Mouse (Mus musculus) CD4-positive, CD25-positive, alpha-beta regulatory T cell, adult 2 months (primary cell): ENCODE results near the gene Imp3.

Experiments used
- DNase-seq: peaks from one replicate; pipeline ENCODE4 v3.0.0-alpha.2; 2012; ENCODE audit warnings: low read depth, low spot score

The Imp3 gene

GRCm38 (mm10) chr9:56970158-56970557 lies 32.9 kb downstream of the Imp3 start:
- no peak for DNase-seq

- no peak for DNase-seq
Measured at GRCm38 (mm10) chr9:56973960-56974524, 36.8 kb downstream of the Imp3 start.

- peak; percentile 22 for DNase-seq
Measured at GRCm38 (mm10) chr9:56975199-56975598, 37.9 kb downstream of the Imp3 start.

GRCm38 (mm10) chr9:56980186-56980585 lies 42.9 kb downstream of the Imp3 start:
- DNase-seq, result no peak

- no peak for DNase-seq
Measured at GRCm38 (mm10) chr9:56981502-56981901, 44.2 kb downstream of the Imp3 start.
